Mouse (Mus musculus) layer of hippocampus, postnatal 10 days (tissue): ENCODE measurements around the gene Sycp1. TPM values are rescaled to one million over a fixed set of nuclear protein-coding genes. Genes with fewer than 3 reads are reported as not detected.

Experiments
- total RNA-seq, 2 experiments: library from RNA; stranded (reverse); gene quantifications; 2 replicates each; pipeline ENCODE4 v1.2.3; 2021

The Sycp1 gene
- total RNA-seq, 2 experiments from 2014 or later = not detected

Other genes with a start within 250 kb of the Sycp1 start
- 10 to 100 TPM; 44.7 to 50.1 TPM for gene Tspan2, start 201.6 kb downstream of the Sycp1 start, total RNA-seq
- gene Tshb, start 153.4 kb downstream of the Sycp1 start, total RNA-seq = not detected
- gene Nr1h5, start 28.0 kb upstream of the Sycp1 start, total RNA-seq = not detected
- gene Sike1, start 59.6 kb upstream of the Sycp1 start, total RNA-seq = 100 to 1,000 TPM in 1 of 2 experiments, 10 to 100 TPM in 1; 90.6 to 101 TPM
- gene Csde1, start 84.3 kb upstream of the Sycp1 start, total RNA-seq = 100 to 1,000 TPM; 283 to 289 TPM
- gene Nras, start 122.2 kb upstream of the Sycp1 start, total RNA-seq = 100 to 1,000 TPM; 122 to 163 TPM
- not detected for gene Ampd1, start 137.9 kb upstream of the Sycp1 start, total RNA-seq
- gene Dennd2c, start 166.5 kb upstream of the Sycp1 start, total RNA-seq = 1 to 10 TPM in 1 of 2 experiments, under 1 TPM in 1; 0.89 to 1.3 TPM
- gene Bcas2, start 235.6 kb upstream of the Sycp1 start, total RNA-seq = 10 to 100 TPM; 75.0 to 79.2 TPM